Mouse (Mus musculus): ENCODE data around the gene Thsd4.

Thsd4 gene

GRCm38 (mm10) chr9:60381010-60381409 lies 140.8 kb downstream of the Thsd4 start:
- no peak for DNase-seq (ENCODE audit: low read depth, low spot score)

DNA sequence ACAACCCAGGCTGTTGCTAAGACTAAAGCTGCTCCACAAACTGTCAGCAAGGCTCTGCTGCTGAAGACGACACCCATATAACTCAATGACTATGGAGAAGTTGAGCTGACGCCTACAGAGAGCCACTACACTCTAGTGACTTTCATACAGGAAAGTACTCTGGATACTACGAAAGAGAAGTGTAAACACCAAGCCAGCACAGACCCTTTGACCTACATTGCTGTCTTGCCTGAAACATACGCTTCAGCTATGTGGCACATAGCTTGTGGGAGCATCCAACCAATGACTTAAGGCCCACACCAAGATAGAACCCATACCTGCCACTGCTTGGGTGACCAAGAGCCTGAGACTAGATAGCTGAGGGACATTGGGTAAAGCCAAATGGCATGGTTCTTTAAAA lies 141.3 kb downstream of the Thsd4 start:
- DNase-seq (ENCODE audit: low read depth, low spot score) = no peak

DNA sequence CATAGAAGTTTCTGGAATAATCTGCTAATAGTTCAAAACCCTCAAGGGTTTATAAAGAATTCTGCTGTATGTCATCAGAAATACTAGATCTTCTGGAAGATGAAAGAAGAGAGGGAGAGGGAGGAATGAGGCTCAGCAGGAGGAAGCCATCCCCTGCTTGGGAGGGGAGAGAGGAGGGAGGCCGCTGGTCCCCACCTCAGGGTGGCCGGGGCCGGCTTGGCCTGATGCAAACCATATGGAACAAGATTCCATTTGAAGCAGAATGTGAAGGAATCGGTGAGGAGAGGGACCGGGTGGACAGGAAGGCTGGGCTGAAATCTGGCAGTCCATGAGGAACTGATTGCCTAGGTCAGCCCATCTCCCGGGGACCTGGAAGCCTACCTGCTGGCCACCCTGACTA lies 143.6 kb downstream of the Thsd4 start:
- DNase-seq (ENCODE audit: low read depth, low spot score) = no peak

DNA sequence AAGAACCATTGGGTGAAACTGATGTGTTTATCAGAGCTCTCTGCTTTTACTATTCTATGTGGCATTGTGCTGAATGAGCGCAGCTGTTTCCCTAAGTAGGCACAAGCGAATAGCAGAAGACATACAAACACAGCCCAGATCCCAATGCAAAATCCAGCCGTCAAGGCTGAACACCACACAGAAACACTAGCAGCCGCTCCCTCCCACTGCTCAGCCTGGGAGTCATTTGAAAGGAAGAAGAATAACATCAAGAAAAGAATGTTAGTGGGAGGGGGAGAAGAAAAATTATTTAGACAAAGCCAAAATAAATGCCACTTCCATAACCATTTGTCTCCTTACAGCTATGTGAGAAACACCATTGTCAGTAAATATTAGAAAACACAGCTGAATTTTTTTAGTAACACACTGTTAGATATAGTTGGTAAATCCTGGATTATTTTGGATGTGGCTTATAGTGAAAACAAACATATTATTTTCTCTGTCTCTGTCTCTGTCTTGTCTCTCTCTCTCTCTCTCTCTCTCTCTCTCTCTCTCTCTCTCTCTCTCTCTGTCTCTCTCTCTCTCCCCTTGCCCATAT lies 148.6 kb downstream of the Thsd4 start:
- no peak for DNase-seq (ENCODE audit: low read depth, low spot score)

- no peak for DNase-seq (ENCODE audit: low read depth, low spot score)
These were observed 153.3 kb downstream of the Thsd4 start for GRCm38 (mm10) chr9:60368516-60368915.

- DNase-seq (ENCODE audit: low read depth, low spot score) = no peak
These were observed 154.1 kb downstream of the Thsd4 start for GRCm38 (mm10) chr9:60367617-60368305.

GRCm38 (mm10) chr9:60364166-60364781 lies 157.6 kb downstream of the Thsd4 start:
- no peak for DNase-seq (ENCODE audit: low read depth, low spot score)

DNA sequence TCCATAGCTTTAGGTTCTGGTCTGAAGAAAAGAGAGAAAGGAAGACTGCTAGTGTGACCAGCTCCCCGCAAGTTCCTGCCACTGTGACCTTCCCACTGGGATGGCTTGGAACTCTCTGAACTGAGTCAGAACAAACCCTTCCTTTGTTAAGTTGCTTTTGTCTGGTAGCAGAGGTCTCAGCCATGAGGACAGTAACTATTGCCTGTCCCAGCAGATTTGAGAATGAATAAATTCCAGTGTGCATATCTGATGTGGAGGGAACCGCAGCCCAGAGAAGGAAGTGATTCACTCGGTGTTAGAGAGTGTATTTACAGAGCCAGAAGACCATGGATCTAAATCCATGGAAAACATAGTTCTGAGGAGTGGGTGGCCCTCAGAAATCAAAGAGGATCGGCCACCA lies 169.5 kb downstream of the Thsd4 start:
- no peak for DNase-seq (ENCODE audit: low read depth, low spot score)

- no peak for DNase-seq (ENCODE audit: low read depth, low spot score)
These were observed 170.7 kb downstream of the Thsd4 start for GRCm38 (mm10) chr9:60351153-60351552.

GRCm38 (mm10) chr9:60336147-60336546 lies 185.7 kb downstream of the Thsd4 start:
- no peak for DNase-seq (ENCODE audit: low read depth, low spot score)

GRCm38 (mm10) chr9:60335455-60335854 lies 186.4 kb downstream of the Thsd4 start:
- no peak for DNase-seq (ENCODE audit: low read depth, low spot score)

DNA sequence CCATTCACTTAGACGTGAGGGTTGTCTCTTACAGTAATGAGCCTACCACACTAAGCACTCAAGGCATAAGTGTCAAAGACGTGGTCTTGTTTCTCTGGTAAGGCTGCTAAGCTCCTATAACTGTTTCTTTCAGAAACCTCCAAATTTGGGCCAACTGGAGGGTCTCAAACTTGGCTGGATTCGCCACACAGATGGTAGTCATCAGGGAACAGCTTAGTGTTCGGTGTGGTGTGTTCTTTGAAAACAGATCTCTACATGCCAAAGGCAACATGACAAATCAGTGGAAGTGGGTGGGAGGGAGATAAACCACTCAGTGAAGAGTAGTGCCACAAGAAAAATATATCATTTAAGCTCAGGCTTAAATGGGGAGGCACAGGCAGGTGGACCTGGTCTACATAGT lies 191.9 kb downstream of the Thsd4 start:
- DNase-seq (ENCODE audit: low read depth, low spot score) = no peak

DNA sequence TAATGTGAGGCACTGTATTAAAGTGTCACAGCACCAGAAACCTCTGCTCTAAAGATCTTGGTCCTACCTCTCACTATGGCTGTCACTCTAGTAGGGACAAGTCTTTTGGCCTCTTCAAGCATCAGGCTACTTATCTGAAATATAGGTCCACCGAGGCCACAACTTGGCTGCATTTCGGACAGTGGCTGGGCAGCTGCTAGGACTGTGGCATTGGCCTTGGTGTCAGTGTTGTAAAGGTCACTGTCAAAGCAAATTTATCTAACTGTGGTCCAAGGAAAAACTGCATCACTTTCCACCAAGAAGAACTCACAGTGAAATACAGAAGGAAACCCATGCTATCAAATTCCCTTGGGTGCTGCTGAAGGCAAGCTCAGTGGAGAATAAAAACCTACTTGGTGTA lies 197.1 kb downstream of the Thsd4 start:
- no peak for DNase-seq (ENCODE audit: low read depth, low spot score)

GRCm38 (mm10) chr9:60323435-60323834 lies 198.4 kb downstream of the Thsd4 start:
- DNase-seq (ENCODE audit: low read depth, low spot score) = no peak

DNA sequence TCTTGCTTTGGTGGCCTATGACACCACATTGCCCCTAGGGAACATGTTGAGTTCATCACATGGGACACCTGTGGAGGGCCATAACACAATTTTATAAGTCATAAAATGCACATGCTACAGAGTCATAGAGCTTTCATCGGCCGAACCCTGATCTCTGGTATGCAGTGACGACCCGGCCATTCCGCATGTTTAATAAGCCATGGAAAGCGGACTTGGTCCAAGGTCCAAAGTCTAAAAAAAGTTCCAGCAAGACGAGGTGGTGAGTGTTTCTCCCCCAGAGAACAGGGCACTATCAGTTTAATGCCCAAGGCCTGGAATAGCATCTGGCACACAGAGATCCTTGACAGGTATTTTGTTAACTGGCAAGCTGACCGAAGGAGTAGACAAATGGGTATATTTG lies 204.6 kb downstream of the Thsd4 start:
- DNase-seq (ENCODE audit: low read depth, low spot score) = no peak

GRCm38 (mm10) chr9:60316510-60316909 lies 205.3 kb downstream of the Thsd4 start:
- DNase-seq (ENCODE audit: low read depth, low spot score) = no peak

- no peak for DNase-seq (ENCODE audit: low read depth, low spot score)
These were observed 206.3 kb downstream of the Thsd4 start for GRCm38 (mm10) chr9:60315533-60315932.

GRCm38 (mm10) chr9:60313661-60314060 lies 208.2 kb downstream of the Thsd4 start:
- no peak for DNase-seq (ENCODE audit: low read depth, low spot score)

DNA sequence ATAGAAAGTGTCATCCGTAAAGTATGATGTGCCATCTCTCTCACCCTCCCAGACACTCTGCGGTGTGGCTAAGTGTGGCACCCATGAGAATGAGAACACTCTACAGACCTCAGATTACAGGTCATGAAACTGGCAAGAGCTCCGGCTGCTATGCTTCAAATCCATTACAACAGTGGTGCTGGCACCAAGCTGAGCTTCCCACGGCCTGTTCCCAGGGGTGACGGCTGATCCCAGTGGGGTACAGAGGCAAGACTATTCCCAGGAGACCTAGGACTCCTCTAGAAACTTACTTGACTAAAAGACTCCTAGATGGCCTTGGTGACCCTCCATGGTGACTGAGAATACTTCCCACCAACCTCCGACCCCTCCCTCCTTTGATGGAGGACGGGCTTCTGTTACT lies 209.2 kb downstream of the Thsd4 start:
- no peak for DNase-seq (ENCODE audit: low read depth, low spot score)

- DNase-seq (ENCODE audit: low read depth, low spot score) = no peak
These were observed 210.2 kb downstream of the Thsd4 start for GRCm38 (mm10) chr9:60311594-60312128.

DNA sequence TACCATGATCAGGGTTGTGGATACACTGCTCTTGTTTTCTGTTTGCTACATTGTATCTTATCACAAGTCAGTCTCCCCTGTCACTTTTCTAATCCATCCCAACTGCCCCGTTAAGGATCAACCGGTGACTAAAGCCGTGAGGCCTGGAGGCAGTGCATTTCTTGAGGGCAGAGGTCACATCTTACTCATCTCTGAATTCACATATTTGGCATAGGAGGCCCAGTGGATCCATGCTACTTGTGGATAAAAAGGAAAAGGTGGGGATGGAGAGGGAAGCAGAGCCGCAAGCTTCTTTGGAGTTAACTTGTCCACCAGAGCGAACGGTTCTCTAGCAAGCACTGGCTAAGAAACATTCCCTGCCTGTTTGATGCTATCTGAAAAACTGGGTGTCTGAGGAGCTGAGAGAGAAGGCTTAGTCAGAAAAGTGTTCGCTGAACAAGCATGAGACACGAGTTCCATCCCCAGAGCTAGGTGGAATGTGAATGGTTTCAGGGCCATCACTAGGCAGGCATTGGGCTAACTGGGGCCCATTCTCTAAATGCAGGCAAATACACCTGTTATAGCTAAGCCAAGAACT lies 211.0 kb downstream of the Thsd4 start:
- DNase-seq (ENCODE audit: low read depth, low spot score) = no peak

Data from CD4-positive helper T cell, adult 2 months (primary cell).